Mouse (Mus musculus): ENCODE data around the gene Cphx2. TPM values are rescaled to one million over a fixed set of nuclear protein-coding genes. Genes with fewer than 3 reads are reported as not detected.
A peak's percentile ranks its signal among the peaks of the same experiment; 100 is the strongest.
"Not testable (repeated sequence)": the region's sequence is repeated elsewhere in the genome, so short reads cannot be mapped to it uniquely, and the experiment has no call there.

The Cphx2 gene
- not detected in 2 replicates for polyA plus RNA-seq (2015; fragmentation: Nextera tagmentation; extraction: Ambion mirVana)

- not testable (repeated sequence) for H3K27me3 ChIP-seq; H3K9me3 ChIP-seq; H3K36me3 ChIP-seq; H3K4me2 ChIP-seq (replicated peaks); ATAC-seq (ENCODE audit: low FRiP score, low read depth); H3K9ac ChIP-seq; H3K4me3 ChIP-seq; H3K27ac ChIP-seq; H3K4me1 ChIP-seq
- WGBS, result no CpG with 5 or more reads among the region's 6 CpGs
These were observed at the start of gene Cphx2 for GRCm38 (mm10) chr14:26081216-26081615. TSS of gene Cphx2 (plus strand) at chr14:26081516.

GRCm38 (mm10) chr14:26034364-26034763, 47.0 kb upstream of the Cphx2 start:
- ATAC-seq (ENCODE audit: low FRiP score, low read depth); H3K4me3 ChIP-seq; H3K4me2 ChIP-seq (replicated peaks); H3K27me3 ChIP-seq; H3K27ac ChIP-seq; H3K9ac ChIP-seq; H3K9me3 ChIP-seq; H3K36me3 ChIP-seq; H3K4me1 ChIP-seq: not testable (repeated sequence)
- WGBS, result no CpG with 5 or more reads among the region's 3 CpGs

- H3K4me3 ChIP-seq; ATAC-seq (ENCODE audit: low FRiP score, low read depth); H3K36me3 ChIP-seq; H3K9me3 ChIP-seq; H3K9ac ChIP-seq; H3K4me2 ChIP-seq (replicated peaks); H3K27ac ChIP-seq; H3K4me1 ChIP-seq; H3K27me3 ChIP-seq: not testable (repeated sequence)
- no CpG with 5 or more reads among the region's 6 CpGs for WGBS
These were observed 45.9 kb upstream of the Cphx2 start for GRCm38 (mm10) chr14:26035439-26035838.

- not testable (repeated sequence) for H3K4me2 ChIP-seq (replicated peaks); ATAC-seq (ENCODE audit: low FRiP score, low read depth); H3K36me3 ChIP-seq; H3K9me3 ChIP-seq; H3K27me3 ChIP-seq; H3K4me1 ChIP-seq; H3K9ac ChIP-seq; H3K27ac ChIP-seq; H3K4me3 ChIP-seq
- WGBS, result no CpG with 5 or more reads among the region's 26 CpGs
These were observed 38.7 kb upstream of the Cphx2 start, which contains the start of gene Gm9780 for GRCm38 (mm10) chr14:26042611-26043010. TSS of gene Gm9780 (minus strand) at chr14:26042711.

GRCm38 (mm10) chr14:26045007-26045406, 36.3 kb upstream of the Cphx2 start:
- not testable (repeated sequence) for H3K27me3 ChIP-seq; H3K4me1 ChIP-seq; H3K9ac ChIP-seq; H3K36me3 ChIP-seq; H3K27ac ChIP-seq; ATAC-seq (ENCODE audit: low FRiP score, low read depth); H3K9me3 ChIP-seq; H3K4me3 ChIP-seq; H3K4me2 ChIP-seq (replicated peaks)
- WGBS, result no CpG with 5 or more reads among the region's 5 CpGs

GRCm38 (mm10) chr14:26047026-26047425, 34.3 kb upstream of the Cphx2 start:
- H3K4me3 ChIP-seq; H3K4me1 ChIP-seq; H3K4me2 ChIP-seq (replicated peaks); H3K9ac ChIP-seq; H3K9me3 ChIP-seq; H3K36me3 ChIP-seq; H3K27ac ChIP-seq; H3K27me3 ChIP-seq; ATAC-seq (ENCODE audit: low FRiP score, low read depth): not testable (repeated sequence)
- no CpG with 5 or more reads among the region's 8 CpGs for WGBS

GRCm38 (mm10) chr14:26048767-26049166, 32.5 kb upstream of the Cphx2 start:
- H3K27ac ChIP-seq; H3K4me3 ChIP-seq; H3K27me3 ChIP-seq; H3K9me3 ChIP-seq; H3K9ac ChIP-seq; H3K4me1 ChIP-seq; ATAC-seq (ENCODE audit: low FRiP score, low read depth); H3K36me3 ChIP-seq; H3K4me2 ChIP-seq (replicated peaks): not testable (repeated sequence)
- WGBS, result no CpG with 5 or more reads among the region's 9 CpGs

- no CpG with 5 or more reads among the region's 3 CpGs for WGBS
These were observed 23.1 kb upstream of the Cphx2 start for GRCm38 (mm10) chr14:26058184-26058583.

GRCm38 (mm10) chr14:26059362-26059761, 22.0 kb upstream of the Cphx2 start:
- not testable (repeated sequence) for H3K36me3 ChIP-seq; H3K4me2 ChIP-seq (replicated peaks); H3K27ac ChIP-seq; ATAC-seq (ENCODE audit: low FRiP score, low read depth); H3K27me3 ChIP-seq; H3K4me3 ChIP-seq; H3K9me3 ChIP-seq; H3K4me1 ChIP-seq; H3K9ac ChIP-seq
- no CpG with 5 or more reads among the region's 6 CpGs for WGBS

More at GRCm38 (mm10) chr14:26058184-26058583, 23.1 kb upstream of the Cphx2 start:
- ATAC-seq (ENCODE audit: low FRiP score, low read depth); H3K27ac ChIP-seq; H3K36me3 ChIP-seq; H3K4me1 ChIP-seq; H3K9me3 ChIP-seq; H3K9ac ChIP-seq; H3K4me2 ChIP-seq (replicated peaks); H3K27me3 ChIP-seq; H3K4me3 ChIP-seq: not testable (repeated sequence)

- H3K9ac ChIP-seq; H3K9me3 ChIP-seq; H3K36me3 ChIP-seq; H3K4me3 ChIP-seq; H3K4me2 ChIP-seq (replicated peaks); H3K27me3 ChIP-seq; H3K27ac ChIP-seq; H3K4me1 ChIP-seq: not testable (repeated sequence)
- peak; percentile 61 for ATAC-seq (ENCODE audit: low FRiP score, low read depth)
- WGBS, result no CpG with 5 or more reads among the region's 44 CpGs
These were observed 14.6 kb upstream of the Cphx2 start for GRCm38 (mm10) chr14:26066574-26067324.

- H3K36me3 ChIP-seq; H3K4me1 ChIP-seq; H3K27me3 ChIP-seq; H3K4me3 ChIP-seq; H3K4me2 ChIP-seq (replicated peaks); H3K27ac ChIP-seq; H3K9ac ChIP-seq; H3K9me3 ChIP-seq: not testable (repeated sequence)
- no CpG with 5 or more reads among the region's 10 CpGs for WGBS
- peak; percentile 72; the same call in 1 of the 2 replicates for ATAC-seq (ENCODE audit: low FRiP score, low read depth)
These were observed 14.0 kb upstream of the Cphx2 start, which contains the start of gene Tmem254c for GRCm38 (mm10) chr14:26067325-26067633. TSS of gene Tmem254c (minus strand) at chr14:26067355.

GRCm38 (mm10) chr14:26076620-26077390, 4.5 kb upstream of the Cphx2 start:
- not testable (repeated sequence) for H3K36me3 ChIP-seq; H3K4me1 ChIP-seq; H3K4me3 ChIP-seq; ATAC-seq (ENCODE audit: low FRiP score, low read depth); H3K27me3 ChIP-seq; H3K4me2 ChIP-seq (replicated peaks); H3K9ac ChIP-seq; H3K9me3 ChIP-seq; H3K27ac ChIP-seq
- WGBS, result no CpG with 5 or more reads among the region's 5 CpGs
